Mouse (Mus musculus) liver, embryonic 13.5 days (tissue): ENCODE data around the gene Serpina3f. TPM values are rescaled to one million over a fixed set of nuclear protein-coding genes. Genes with fewer than 3 reads are reported as not detected.
"Not testable (repeated sequence)": the region's sequence is repeated elsewhere in the genome, so short reads cannot be mapped to it uniquely, and the experiment has no call there.

Source experiments
- ATAC-seq: fragments of 200-750 bp; cut with Nextera tagmentation; 2 replicates; pipeline ENCODE4 v1.8.0; 2017; ENCODE audit warnings: low read depth, mild to moderate bottlenecking, moderate number of reproducible peaks, moderate library complexity
- DNase-seq: peaks from one replicate; pipeline ENCODE4 v3.0.0; 2022
- H3K27ac ChIP-seq: fragments of 300-500 bp; sonication (generic); 2 replicates; pipeline ENCODE4 v1.5.1; 2015; ENCODE audit warnings: moderate library complexity, mild to moderate bottlenecking, inconsistent platforms
- H3K27me3 ChIP-seq: fragments of 300-500 bp; sonication (generic); 2 replicates; pipeline ENCODE4 v1.6.1; 2015; ENCODE audit warnings: mild to moderate bottlenecking, inconsistent platforms
- H3K36me3 ChIP-seq: fragments of 300-500 bp; sonication (generic); 2 replicates; pipeline ENCODE4 v1.6.1; 2015; ENCODE audit warnings: mild to moderate bottlenecking, inconsistent platforms
- H3K4me1 ChIP-seq: fragments of 300-500 bp; sonication (generic); replicated peaks from 2 replicates; pipeline ENCODE4 v1.6.1; 2015; ENCODE audit warnings: inconsistent platforms
- H3K4me2 ChIP-seq: fragments of 300-500 bp; sonication (generic); 2 replicates; pipeline ENCODE4 v1.6.1; 2015; ENCODE audit warnings: inconsistent platforms, mild to moderate bottlenecking, moderate library complexity
- H3K4me3 ChIP-seq: fragments of 300-500 bp; sonication (generic); replicated peaks from 2 replicates; pipeline ENCODE4 v1.5.1; 2015; ENCODE audit warnings: mild to moderate bottlenecking, inconsistent platforms
- H3K9ac ChIP-seq: fragments of 300-500 bp; sonication (generic); 2 replicates; pipeline ENCODE4 v1.6.1; 2015; ENCODE audit warnings: mild to moderate bottlenecking, inconsistent platforms
- H3K9me3 ChIP-seq: fragments of 300-500 bp; sonication (generic); replicated peaks from 2 replicates; pipeline ENCODE4 v1.6.1; 2016; ENCODE audit warnings: inconsistent platforms
- WGBS: fragments of 180-500 bp; shearing (Covaris S2); methylation state at CpG from one replicate; pipeline ENCODE4 v1.1.7; 2015; ENCODE audit not compliant: insufficient replicate concordance; 5-methylcytosine and 5-hydroxymethylcytosine counted together
- polyA plus RNA-seq: library from polyadenylated mRNA; unstranded; fragments of >200 nt; fragmentation: Nextera tagmentation; extraction: Ambion mirVana; gene quantifications from 2 replicates; pipeline ENCODE4 v1.2.1, GENCODE M21; 2015

Gene Serpina3f
- polyA plus RNA-seq, 1 experiment from 2014 or later, result 0.20 TPM

DNA sequence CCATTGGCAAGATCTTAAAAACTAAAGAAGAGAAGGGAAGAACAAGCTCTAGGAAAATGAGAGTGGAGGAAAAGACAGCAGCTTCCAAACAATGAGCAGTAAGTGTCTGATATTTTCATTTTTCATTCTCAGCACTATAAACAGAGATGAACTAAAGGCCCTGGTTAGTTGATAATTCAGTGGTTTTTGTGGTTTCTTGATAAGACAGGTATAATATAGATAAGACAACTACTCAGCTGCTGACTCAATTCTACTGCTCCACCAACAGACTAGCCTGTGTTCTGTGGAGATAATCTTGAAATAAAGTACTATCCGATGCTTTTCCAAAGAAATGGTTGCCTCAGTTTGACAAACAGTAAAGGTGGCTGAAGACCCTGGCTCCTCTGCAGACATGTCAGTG is 905 bp downstream of the Serpina3f start:
- H3K4me2 ChIP-seq, result no peak overlapping the region
- ATAC-seq, result no peak
- DNase-seq, result no peak
- no peak overlapping the region for H3K9ac ChIP-seq
- no peaks in the 10 kb centered on the region for H3K36me3 ChIP-seq
- no peaks in the 10 kb centered on the region for H3K4me1 ChIP-seq
- WGBS, result 9% methylated on average over 1 of the region's 1 CpGs
- H3K27ac ChIP-seq, result no peak overlapping the region
- H3K9me3 ChIP-seq, result no peaks in the 10 kb centered on the region
- no peak overlapping the region for H3K4me3 ChIP-seq
- no peaks in the 10 kb centered on the region for H3K27me3 ChIP-seq

DNA sequence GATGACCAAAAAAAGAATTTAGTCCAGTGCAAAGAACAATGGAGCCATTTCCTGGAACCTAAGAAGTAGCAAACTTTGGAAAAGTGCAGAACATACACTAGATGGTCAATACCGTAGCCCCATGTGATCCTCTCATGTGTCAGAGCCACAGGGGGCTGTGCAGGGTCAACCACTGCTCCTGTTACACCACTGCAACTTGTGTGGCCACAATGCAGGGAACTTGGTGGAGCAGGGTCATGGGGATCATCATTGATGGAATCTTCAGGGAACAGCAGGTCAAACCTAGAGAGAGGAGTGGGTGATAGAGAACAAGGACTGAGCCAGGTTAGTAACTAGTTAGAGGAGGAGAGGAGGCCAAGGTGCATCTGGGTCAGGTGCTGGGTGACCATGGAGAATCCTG is 7.3 kb downstream of the Serpina3f start:
- no peak overlapping the region for H3K4me2 ChIP-seq
- H3K27me3 ChIP-seq, result no peaks in the 10 kb centered on the region
- H3K36me3 ChIP-seq, result no peaks in the 10 kb centered on the region
- no peak overlapping the region for H3K4me3 ChIP-seq
- H3K4me1 ChIP-seq, result no peaks in the 10 kb centered on the region
- no peak overlapping the region for H3K9ac ChIP-seq
- no peak for ATAC-seq
- no peaks in the 10 kb centered on the region for H3K9me3 ChIP-seq
- DNase-seq, result no peak
- H3K27ac ChIP-seq, result no peak overlapping the region
- 54% methylated on average over 1 of the region's 1 CpGs for WGBS

DNA sequence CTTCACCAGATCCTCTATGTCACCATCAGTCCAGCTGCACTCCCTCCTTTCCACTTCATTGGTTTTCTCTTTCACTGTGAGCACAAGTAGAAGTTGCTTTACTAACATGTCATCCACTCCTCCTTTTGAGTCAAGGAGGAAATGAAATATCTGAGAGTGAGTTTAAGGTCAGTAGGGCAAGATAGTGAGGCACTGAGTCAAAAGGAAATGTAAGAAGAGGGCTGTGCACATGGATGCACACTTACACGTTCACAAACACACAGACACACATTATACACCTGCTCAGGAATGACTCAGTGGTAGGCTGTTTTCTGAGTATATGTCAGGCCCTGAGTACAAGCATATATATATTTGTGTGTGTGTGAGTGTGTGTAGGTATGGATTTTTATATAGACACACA is 9.3 kb downstream of the Serpina3f start:
- H3K4me3 ChIP-seq, result no peak overlapping the region
- no peaks in the 10 kb centered on the region for H3K36me3 ChIP-seq
- H3K27me3 ChIP-seq, result no peaks in the 10 kb centered on the region
- H3K9ac ChIP-seq, result no peak overlapping the region
- ATAC-seq (no peak), DNase-seq (no peak)
- no peak overlapping the region for H3K27ac ChIP-seq
- H3K9me3 ChIP-seq, result no peaks in the 10 kb centered on the region
- H3K4me1 ChIP-seq, result no peaks in the 10 kb centered on the region
- no peak overlapping the region for H3K4me2 ChIP-seq
- WGBS, result 23% methylated on average over 1 of the region's 1 CpGs

DNA sequence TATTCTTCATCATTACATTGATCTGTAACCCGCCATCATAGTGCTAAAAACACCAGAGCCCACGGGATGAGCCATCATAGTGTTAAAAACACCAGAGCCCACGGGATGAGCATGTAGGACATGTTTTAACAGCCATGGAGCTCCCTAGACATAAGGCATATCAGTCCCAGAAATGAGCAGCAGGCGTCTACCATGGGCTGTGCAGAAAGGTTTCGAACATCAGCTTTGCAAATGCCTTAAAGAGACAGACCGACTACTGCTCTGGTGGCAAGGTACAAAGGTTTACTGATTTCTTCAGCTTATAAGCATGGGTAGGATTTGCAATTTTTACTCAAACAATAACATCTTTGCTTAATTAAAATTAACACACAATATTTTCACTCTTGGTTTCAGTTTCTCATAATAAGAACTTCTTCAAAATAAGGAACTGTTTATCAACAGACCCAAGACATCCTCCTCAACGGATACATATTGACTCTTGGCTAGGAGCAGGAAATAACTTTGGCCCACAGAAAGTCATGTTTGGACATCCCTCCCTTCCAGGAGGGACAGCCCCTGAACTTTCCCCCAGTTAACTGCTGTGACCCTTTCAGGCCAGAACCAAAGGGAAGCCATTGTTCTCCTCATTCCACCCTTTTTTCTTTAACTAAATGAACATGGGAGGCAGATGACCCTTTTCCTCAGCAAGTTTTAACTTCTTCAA is 10.4 kb downstream of the Serpina3f start:
- WGBS, result 27% methylated on average over 7 of the region's 7 CpGs
- no peak for DNase-seq

DNA sequence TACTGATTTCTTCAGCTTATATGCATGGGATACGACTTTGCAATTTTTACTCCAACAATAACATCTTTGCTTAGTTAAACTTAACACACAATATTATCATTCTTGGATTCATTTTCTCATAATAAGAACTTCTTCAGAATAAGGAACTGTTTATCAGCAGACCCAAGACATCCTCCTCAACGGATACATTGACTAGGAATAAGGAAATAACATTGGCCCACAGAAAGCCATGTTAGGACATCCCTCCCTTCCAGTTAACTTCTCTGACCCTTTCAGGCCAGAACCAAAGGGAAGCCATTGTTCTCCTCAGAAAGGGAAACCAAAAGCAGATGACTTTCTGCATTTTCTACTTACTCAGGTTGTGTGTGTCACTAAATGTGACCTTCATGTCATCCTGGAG is 16.4 kb downstream of the Serpina3f start:
- DNase-seq, result no peak
- Histone ChIP-seq H3K4me3 (no peak overlapping the region), H3K27me3 (no peaks in the 10 kb centered on the region), H3K36me3 (no peaks in the 10 kb centered on the region), H3K9me3 (no peaks in the 10 kb centered on the region), H3K9ac (no peak overlapping the region), H3K4me1 (no peaks in the 10 kb centered on the region), H3K4me2 (no peak overlapping the region), H3K27ac (no peak overlapping the region)
- 38% methylated on average over 2 of the region's 2 CpGs for WGBS
- no peak for ATAC-seq

More for the DNA sequence above, 10.4 kb downstream of the Serpina3f start:
- Histone ChIP-seq H3K27me3 (no peaks in the 10 kb centered on the region), H3K4me1 (no peaks in the 10 kb centered on the region), H3K9me3 (no peaks in the 10 kb centered on the region), H3K27ac (no peak overlapping the region), H3K4me2 (no peak overlapping the region), H3K4me3 (no peak overlapping the region), H3K36me3 (no peaks in the 10 kb centered on the region), H3K9ac (no peak overlapping the region)
- no peak for ATAC-seq

DNA sequence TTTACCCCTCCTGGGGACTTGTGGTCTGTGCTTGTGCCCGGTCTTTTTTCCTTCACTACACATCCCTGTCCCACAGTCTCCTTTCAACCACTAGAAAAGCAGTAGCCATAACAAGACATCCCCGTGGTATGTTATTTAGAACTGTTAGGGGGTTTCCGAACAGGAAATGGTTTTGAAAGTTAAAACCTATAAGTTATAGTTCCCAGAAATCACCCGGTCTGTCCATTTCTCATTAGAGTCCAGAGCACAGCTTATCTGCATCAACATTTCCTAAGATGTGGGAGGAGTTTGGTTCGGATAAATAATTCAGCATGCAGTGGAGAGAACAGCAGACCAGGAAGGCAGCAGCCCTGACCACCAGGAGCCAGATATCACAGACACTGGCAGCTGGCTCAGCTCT is 21.6 kb downstream of the Serpina3f start, which contains the start of gene Serpina3g:
Gene Serpina3g (plus strand): TSS at position 331 of the 400 bp plus-strand sequence.
- Histone ChIP-seq H3K27ac (no peak within 1 kb of the TSS), H3K4me3 (no peak within 1 kb of the TSS), H3K9ac (no peak within 1 kb of the TSS), H3K4me2 (no peak within 1 kb of the TSS), H3K4me1 (no peaks in the 10 kb centered on the region), H3K27me3 (no peaks in the 10 kb centered on the region), H3K36me3 (no peaks in the 10 kb centered on the region), H3K9me3 (no peaks in the 10 kb centered on the region)
- ATAC-seq, result no peak
- DNase-seq, result no peak
- 18% methylated on average over 5 of the region's 5 CpGs for WGBS

DNA sequence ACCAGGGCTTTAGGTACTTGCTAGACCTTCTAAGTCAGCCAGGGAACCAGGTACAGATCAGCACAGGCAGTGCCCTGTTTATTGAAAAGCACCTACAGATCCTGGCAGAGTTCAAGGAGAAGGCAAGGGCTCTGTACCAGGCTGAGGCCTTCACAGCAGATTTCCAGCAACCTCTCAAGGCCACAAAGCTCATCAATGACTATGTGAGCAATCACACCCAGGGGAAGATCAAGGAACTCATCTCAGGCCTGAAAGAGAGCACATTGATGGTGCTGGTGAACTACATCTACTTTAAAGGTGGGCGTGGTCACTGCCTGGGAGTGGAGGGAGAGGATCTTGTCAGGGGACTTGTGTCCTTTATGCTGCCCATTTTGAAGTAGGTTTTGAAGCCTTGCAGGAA is 23.7 kb downstream of the Serpina3f start:
- WGBS, result 41% methylated on average over 1 of the region's 1 CpGs
- H3K4me3 ChIP-seq, DNase-seq, H3K27me3 ChIP-seq, H3K4me1 ChIP-seq, ATAC-seq, H3K4me2 ChIP-seq, H3K9ac ChIP-seq, H3K36me3 ChIP-seq, H3K9me3 ChIP-seq, H3K27ac ChIP-seq: not testable (repeated sequence)

DNA sequence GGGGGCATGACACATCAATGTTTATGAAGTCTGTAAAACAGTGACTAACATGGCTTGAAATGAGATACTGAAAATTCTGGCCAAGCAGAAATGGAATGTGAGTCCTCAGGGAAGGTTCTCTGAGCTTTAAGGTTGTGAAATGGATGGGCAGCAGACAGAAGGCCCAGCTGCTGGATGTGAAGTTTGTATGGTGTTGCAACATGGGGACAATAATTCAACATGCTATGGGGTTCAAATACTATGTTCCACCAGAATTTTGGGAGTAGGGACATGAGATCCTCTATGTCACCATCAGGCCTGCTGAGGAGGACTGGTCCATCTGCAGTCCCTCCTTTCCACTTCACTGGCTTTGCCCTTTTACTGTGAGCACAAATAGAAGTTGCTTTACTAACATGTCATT is 29.0 kb downstream of the Serpina3f start:
- Histone ChIP-seq H3K9me3 (no peaks in the 10 kb centered on the region), H3K27me3 (no peaks in the 10 kb centered on the region), H3K36me3 (no peaks in the 10 kb centered on the region), H3K27ac (no peak overlapping the region), H3K4me1 (no peaks in the 10 kb centered on the region), H3K4me3 (no peak overlapping the region), H3K9ac (no peak overlapping the region), H3K4me2 (no peak overlapping the region)
- no peak for DNase-seq
- ATAC-seq, result no peak

DNA sequence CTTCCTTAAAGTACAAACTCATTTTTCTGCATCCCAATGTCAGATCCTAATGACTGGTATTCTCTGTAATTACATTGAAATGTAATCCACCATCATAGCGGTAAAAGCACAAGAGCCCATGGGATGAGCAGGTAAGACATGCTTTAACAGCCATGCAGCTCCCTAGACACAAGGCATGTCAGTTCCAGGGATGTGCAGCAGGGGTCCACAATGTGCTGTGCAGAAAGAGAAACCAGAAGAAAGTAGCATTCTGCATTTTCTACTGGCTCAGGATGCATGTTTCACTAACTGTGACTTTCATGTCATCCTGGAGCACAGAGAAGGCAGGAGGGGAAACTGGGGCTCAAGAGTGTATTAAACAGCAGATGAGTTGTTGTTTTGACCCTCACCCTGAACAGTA is 30.7 kb downstream of the Serpina3f start:
- WGBS, result 58% methylated on average over 1 of the region's 1 CpGs
- Histone ChIP-seq H3K27ac (no peak overlapping the region), H3K9me3 (no peaks in the 10 kb centered on the region), H3K36me3 (no peaks in the 10 kb centered on the region), H3K4me2 (no peak overlapping the region), H3K9ac (no peak overlapping the region), H3K4me1 (no peaks in the 10 kb centered on the region), H3K27me3 (no peaks in the 10 kb centered on the region), H3K4me3 (no peak overlapping the region)
- no peak for DNase-seq
- ATAC-seq, result no peak

DNA sequence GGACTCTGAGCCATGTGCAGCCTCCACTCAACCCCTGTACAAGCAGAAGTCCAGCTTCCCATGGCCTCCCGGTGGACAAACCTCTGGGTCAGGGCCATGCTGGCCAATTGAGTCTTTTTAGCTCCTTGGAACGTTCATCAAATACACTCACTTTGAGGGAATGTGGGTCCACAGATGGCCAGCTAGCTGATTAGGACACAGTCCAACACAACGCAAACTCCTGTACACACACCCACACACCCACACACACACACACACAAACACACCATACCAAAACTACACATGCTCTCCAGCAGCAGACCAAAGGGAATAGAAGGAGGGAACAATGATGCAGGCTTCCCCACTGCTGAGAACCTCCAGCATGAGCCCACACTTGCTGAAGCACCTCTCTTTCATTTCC is 31.3 kb downstream of the Serpina3f start:
- ATAC-seq (no peak), DNase-seq (no peak)
- Histone ChIP-seq H3K4me2 (no peak overlapping the region), H3K9ac (no peak overlapping the region), H3K36me3 (no peaks in the 10 kb centered on the region), H3K9me3 (no peaks in the 10 kb centered on the region), H3K27ac (no peak overlapping the region), H3K4me3 (no peak overlapping the region), H3K27me3 (no peaks in the 10 kb centered on the region), H3K4me1 (no peaks in the 10 kb centered on the region)
- 45% methylated on average over 3 of the region's 3 CpGs for WGBS

DNA sequence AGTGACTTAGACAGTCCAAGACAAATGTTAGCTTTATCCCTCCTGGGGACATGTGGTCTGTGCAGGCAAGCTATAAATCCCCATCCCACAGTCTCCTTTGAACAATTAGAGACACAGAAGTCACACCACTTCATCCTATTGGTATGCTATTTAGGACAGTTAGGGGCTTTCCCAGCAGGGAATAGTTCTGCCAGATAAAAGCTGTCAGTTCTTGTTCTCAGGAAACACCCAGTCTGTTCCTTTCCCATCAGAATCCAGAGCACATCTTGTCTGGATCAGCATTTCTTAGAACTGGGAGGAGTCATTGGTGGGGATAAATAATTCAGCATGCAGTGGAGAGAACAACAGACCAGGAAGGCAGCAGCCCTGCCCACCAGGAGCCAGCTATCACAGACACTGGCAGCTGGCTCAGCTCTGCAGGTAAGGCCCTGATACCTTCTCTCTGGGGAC is 33.2 kb downstream of the Serpina3f start:
- Histone ChIP-seq H3K9me3 (no peaks in the 10 kb centered on the region), H3K36me3 (no peaks in the 10 kb centered on the region), H3K4me1 (no peaks in the 10 kb centered on the region), H3K9ac (no peak overlapping the region), H3K27me3 (no peaks in the 10 kb centered on the region), H3K27ac (no peak overlapping the region), H3K4me2 (no peak overlapping the region), H3K4me3 (no peak overlapping the region)
- no peak for ATAC-seq
- DNase-seq, result no peak

DNA sequence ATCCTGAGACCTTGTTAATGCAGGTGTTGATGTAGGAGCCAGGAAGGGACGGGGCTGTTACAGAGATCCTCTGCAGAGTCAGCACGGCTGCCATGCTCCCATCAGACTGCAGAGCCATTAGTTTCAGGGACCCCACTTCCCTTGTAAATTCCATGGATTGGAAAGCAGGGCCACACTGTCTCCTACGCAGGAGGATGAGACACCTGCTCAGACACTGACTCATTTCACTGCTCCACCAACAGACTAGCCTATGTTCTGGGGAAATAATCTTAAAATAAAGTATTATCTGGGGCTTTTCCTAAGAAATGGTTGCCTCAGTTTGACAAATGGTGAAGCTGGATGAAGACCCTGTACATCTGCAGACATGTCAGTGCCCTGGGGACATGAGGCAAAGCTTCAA is 33.9 kb downstream of the Serpina3f start:
- no peak overlapping the region for H3K9ac ChIP-seq
- DNase-seq, result no peak
- H3K4me2 ChIP-seq, result no peak overlapping the region
- H3K36me3 ChIP-seq, result no peaks in the 10 kb centered on the region
- no peak overlapping the region for H3K4me3 ChIP-seq
- WGBS, result 47% methylated on average over 3 of the region's 3 CpGs
- no peaks in the 10 kb centered on the region for H3K9me3 ChIP-seq
- no peak overlapping the region for H3K27ac ChIP-seq
- ATAC-seq, result no peak
- H3K27me3 ChIP-seq, result no peaks in the 10 kb centered on the region
- H3K4me1 ChIP-seq, result no peaks in the 10 kb centered on the region
